Mouse (Mus musculus) kidney, adult 18-20 months (tissue): ENCODE measurements around the gene Mmp23.
"Not testable (repeated sequence)": the region's sequence is repeated elsewhere in the genome, so short reads cannot be mapped to it uniquely, and the experiment has no call there.

Experiments used
- DNase-seq: peaks from one replicate; pipeline ENCODE4 v3.0.0; 2021

Mmp23 gene

GRCm38 (mm10) chr4:155653086-155653450 lies at the start of gene Mmp23:
Gene Mmp23 (minus strand): TSS chr4:155653384.
- peak; percentile 21 for DNase-seq

GRCm38 (mm10) chr4:155700425-155700824 lies 47.2 kb upstream of the Mmp23 start:
- no peak for DNase-seq

- DNase-seq: no peak
Measured at GRCm38 (mm10) chr4:155696261-155697255, 43.4 kb upstream of the Mmp23 start.

GRCm38 (mm10) chr4:155695531-155696062 lies 42.4 kb upstream of the Mmp23 start:
- no peak for DNase-seq

GRCm38 (mm10) chr4:155694482-155695401 lies 41.6 kb upstream of the Mmp23 start:
- DNase-seq: peak; percentile 65

GRCm38 (mm10) chr4:155694111-155694481 lies 40.9 kb upstream of the Mmp23 start, which contains the start of gene Fndc10:
Gene Fndc10 (plus strand): TSS chr4:155694342.
- peak; percentile 65 for DNase-seq

GRCm38 (mm10) chr4:155692421-155692820 lies 39.2 kb upstream of the Mmp23 start:
- no peak for DNase-seq

- DNase-seq: no peak
Measured at GRCm38 (mm10) chr4:155690571-155691375, 37.6 kb upstream of the Mmp23 start.

GRCm38 (mm10) chr4:155687764-155688163 lies 34.6 kb upstream of the Mmp23 start:
- DNase-seq: not testable (repeated sequence)

GRCm38 (mm10) chr4:155683670-155684277 lies 30.6 kb upstream of the Mmp23 start:
- DNase-seq: not testable (repeated sequence)

- no peak for DNase-seq
Measured at GRCm38 (mm10) chr4:155675991-155676390, 22.8 kb upstream of the Mmp23 start.

GRCm38 (mm10) chr4:155672082-155672481 lies 18.9 kb upstream of the Mmp23 start:
- DNase-seq: no peak

- not testable (repeated sequence) for DNase-seq
Measured at GRCm38 (mm10) chr4:155670236-155670635, 17.1 kb upstream of the Mmp23 start.

- no peak for DNase-seq
Measured at GRCm38 (mm10) chr4:155669598-155670075, 16.5 kb upstream of the Mmp23 start.

- peak; percentile 99 for DNase-seq
Measured at GRCm38 (mm10) chr4:155668689-155669597, 15.8 kb upstream of the Mmp23 start, which contains the start of gene Mib2. Gene Mib2 (minus strand): TSS chr4:155669198.

GRCm38 (mm10) chr4:155666903-155667302 lies 13.7 kb upstream of the Mmp23 start:
- no peak for DNase-seq

GRCm38 (mm10) chr4:155660641-155661040 lies 7.5 kb upstream of the Mmp23 start:
- no peak for DNase-seq

- no peak for DNase-seq
Measured at GRCm38 (mm10) chr4:155658961-155659360, 5.8 kb upstream of the Mmp23 start.

GRCm38 (mm10) chr4:155656214-155656751 lies 3.1 kb upstream of the Mmp23 start:
- DNase-seq: no peak
